In genomic region chr19:15838327-15838726, GRCm38 (mm10) we compare ENCODE assay signal across 10 mouse cellular contexts.
DNase-seq lines count a peak whose midpoint lies in the region; ATAC-seq and TF ChIP-seq lines count a peak whose summit lies in the region.
"Had no signal": no experiment of that assay in that cellular context is flagged by ENCODE, and none has a peak within 500 bp of the region (broad histone marks: within the 10 kb centered on the region; RNA-seq: fewer than 3 reads in every experiment).

No protein-coding gene starts in this region.

- H3K9me3 ChIP-seq in lung, embryonic 14.5 days (ENCODE audit: low read depth, low read length), result no peaks in the 10 kb centered on the region
- H3K9me3 ChIP-seq in lung, postnatal 0 days (ENCODE audit: low read length), result no peaks in the 10 kb centered on the region
- no peaks in the 10 kb centered on the region for H3K9me3 ChIP-seq in forebrain, embryonic 16.5 days (ENCODE audit: control insufficient read depth, low read length)
- no peaks in the 10 kb centered on the region for H3K9me3 ChIP-seq in midbrain, embryonic 16.5 days (replicated peaks; ENCODE audit: control insufficient read depth, low read length, poor library complexity, severe bottlenecking)
- H3K9me3 ChIP-seq: limb, embryonic 15.5 days had no signal

- 28% methylated on average over 5 of the region's 5 CpGs for WGBS in lung, embryonic 14.5 days
- WGBS in lung, postnatal 0 days, result 30% methylated on average over 5 of the region's 5 CpGs
- 6% methylated on average over 5 of the region's 5 CpGs for WGBS in forebrain, embryonic 16.5 days
- WGBS in midbrain, embryonic 16.5 days, result 8% methylated on average over 5 of the region's 5 CpGs
- 27% methylated on average over 5 of the region's 5 CpGs for WGBS in kidney, adult 2 months

- no peak for TF ChIP-seq EP300 in lung, postnatal 0 days (IDR thresholded peaks at IDR 0.05)

- DNase-seq in embryo, embryonic 10 days (ENCODE audit: low spot score), result peak; percentile 11
- DNase-seq in embryo, embryonic 11 days, result no peak
- peak; percentile 59 for DNase-seq in lung, embryonic 14.5 days
- DNase-seq in lung, postnatal 0 days (ENCODE audit: low spot score), result no peak
- DNase-seq in natural killer cell, adult 2 months (ENCODE audit: low spot score in 2 of 2), result no peak
- no peak for DNase-seq in kidney, adult 2 months

- no peak overlapping the region for H3K4me2 ChIP-seq in lung, embryonic 14.5 days
- H3K4me2 ChIP-seq in lung, postnatal 0 days (replicated peaks; ENCODE audit: low read depth, low read length), result no peak overlapping the region
- H3K4me2 ChIP-seq in forebrain, embryonic 16.5 days (ENCODE audit: low read length), result no peak overlapping the region
- no peak overlapping the region for H3K4me2 ChIP-seq in midbrain, embryonic 16.5 days (ENCODE audit: low read length)
- H3K4me2 ChIP-seq: limb, embryonic 15.5 days had no signal

- no peak overlapping the region for H3K4me3 ChIP-seq in lung, embryonic 14.5 days (ENCODE audit: low read depth, low read length)
- no peak overlapping the region for H3K4me3 ChIP-seq in lung, postnatal 0 days (ENCODE audit: low read depth, low read length)
- H3K4me3 ChIP-seq in forebrain, embryonic 16.5 days (replicated peaks; ENCODE audit: low read length), result no peak overlapping the region
- no peak overlapping the region for H3K4me3 ChIP-seq in midbrain, embryonic 16.5 days (ENCODE audit: low read depth, low read length)
- no peak overlapping the region for H3K4me3 ChIP-seq in kidney, adult 2 months (ENCODE audit: insufficient read depth, low read depth, low read length)
- H3K4me3 ChIP-seq: limb, embryonic 15.5 days; myocyte had no signal

- H3K27ac ChIP-seq in lung, embryonic 14.5 days (ENCODE audit: low read depth), result peak overlapping the region; percentile 75
- no peak overlapping the region for H3K27ac ChIP-seq in lung, postnatal 0 days (ENCODE audit: low read length)
- H3K27ac ChIP-seq in forebrain, embryonic 16.5 days (ENCODE audit: low read length), result no peak overlapping the region
- H3K27ac ChIP-seq in midbrain, embryonic 16.5 days (ENCODE audit: low read length), result no peak overlapping the region; the same call in 1 of the 2 replicates
- no peak overlapping the region for H3K27ac ChIP-seq in kidney, adult 2 months (ENCODE audit: insufficient read depth, low read depth, low read length)
- H3K27ac ChIP-seq: limb, embryonic 15.5 days had no signal

- H3K4me1 ChIP-seq in lung, embryonic 14.5 days (ENCODE audit: insufficient read depth), result peaks cover 6% of the 10 kb centered on the region; the same call in 1 of the 2 replicates
- no peaks in the 10 kb centered on the region for H3K4me1 ChIP-seq in lung, postnatal 0 days (ENCODE audit: insufficient read depth, low read depth, low read length)
- H3K4me1 ChIP-seq in forebrain, embryonic 16.5 days (replicated peaks; ENCODE audit: control insufficient read depth, insufficient read depth, low read length), result peaks cover 26% of the 10 kb centered on the region
- H3K4me1 ChIP-seq in midbrain, embryonic 16.5 days (ENCODE audit: control insufficient read depth, insufficient read depth, low read length), result peaks cover 25% of the 10 kb centered on the region
- H3K4me1 ChIP-seq in kidney, adult 2 months (ENCODE audit: control insufficient read depth, insufficient read depth, low read length), result no peaks in the 10 kb centered on the region

- H3K27me3 ChIP-seq in lung, embryonic 14.5 days (ENCODE audit: insufficient read depth, low read length), result no peaks in the 10 kb centered on the region
- H3K27me3 ChIP-seq in lung, postnatal 0 days (replicated peaks; ENCODE audit: insufficient read depth, low read length), result no peaks in the 10 kb centered on the region
- no peaks in the 10 kb centered on the region for H3K27me3 ChIP-seq in forebrain, embryonic 16.5 days (replicated peaks; ENCODE audit: control insufficient read depth, insufficient read depth, low read length)
- no peaks in the 10 kb centered on the region; the same call in 1 of the 2 replicates for H3K27me3 ChIP-seq in midbrain, embryonic 16.5 days (ENCODE audit: control insufficient read depth, insufficient read depth, low read depth, low read length)
- no peaks in the 10 kb centered on the region for H3K27me3 ChIP-seq in kidney, adult 2 months (replicated peaks; ENCODE audit: control insufficient read depth, insufficient read depth, low read length)
- H3K27me3 ChIP-seq: limb, embryonic 15.5 days had no signal

- no peak for TF ChIP-seq POLR2A in kidney, adult 2 months (IDR thresholded peaks at IDR 0.05; ENCODE audit: low read depth, low read length)

- no peak overlapping the region for H3K9ac ChIP-seq in lung, embryonic 14.5 days
- H3K9ac ChIP-seq in lung, postnatal 0 days (replicated peaks; ENCODE audit: low read depth), result no peak overlapping the region
- no peak overlapping the region for H3K9ac ChIP-seq in forebrain, embryonic 16.5 days (replicated peaks; ENCODE audit: low read depth, low read length)
- H3K9ac ChIP-seq in midbrain, embryonic 16.5 days (ENCODE audit: low read depth, low read length), result no peak overlapping the region
- H3K9ac ChIP-seq: limb, embryonic 15.5 days had no signal

- no peak for TF ChIP-seq CTCF in lung, embryonic 14.5 days (IDR thresholded peaks at IDR 0.05; ENCODE audit: low read depth)
- no peak for TF ChIP-seq CTCF in lung, postnatal 0 days (IDR thresholded peaks at IDR 0.05)
- TF ChIP-seq CTCF in kidney, adult 2 months (conservative IDR thresholded peaks at IDR 0.05; ENCODE audit: insufficient read depth, insufficient read length, low read depth, low read length), result no peak

- H3K36me3 ChIP-seq in lung, embryonic 14.5 days (ENCODE audit: insufficient read depth), result no peaks in the 10 kb centered on the region
- no peaks in the 10 kb centered on the region for H3K36me3 ChIP-seq in lung, postnatal 0 days (ENCODE audit: insufficient read depth, low read length)
- H3K36me3 ChIP-seq in forebrain, embryonic 16.5 days (ENCODE audit: control insufficient read depth, insufficient read depth), result no peaks in the 10 kb centered on the region
- H3K36me3 ChIP-seq in midbrain, embryonic 16.5 days (ENCODE audit: control insufficient read depth, insufficient read depth, low read length), result no peaks in the 10 kb centered on the region
- no peaks in the 10 kb centered on the region for H3K36me3 ChIP-seq in kidney, adult 2 months (ENCODE audit: control insufficient read depth, insufficient read depth, low read length)
- H3K36me3 ChIP-seq: limb, embryonic 15.5 days had no signal

- peak; percentile 36; the same call in 1 of the 2 replicates for ATAC-seq in lung, embryonic 14.5 days (ENCODE audit: insufficient read depth)
- ATAC-seq in lung, postnatal 0 days, result no peak
- ATAC-seq in forebrain, embryonic 16.5 days, result peak; percentile 40
- ATAC-seq in midbrain, embryonic 16.5 days, result peak; percentile 52; the same call in 1 of the 2 replicates

Comparison
In these comparisons a context has a peak if more than half of its experiments do, and no peak if none do; other contexts are left out.
1. DNase-seq: peak in embryo, embryonic 10 days (single experiment) and lung, embryonic 14.5 days (single experiment); none in embryo, embryonic 11 days (single experiment), lung, postnatal 0 days (single experiment), natural killer cell, adult 2 months (0 of 2) and kidney, adult 2 months (single experiment).